Mouse (Mus musculus) ES-CJ7 (cell line): ENCODE measurements around the gene Olfr998.
"Not testable (repeated sequence)": the region's sequence is repeated elsewhere in the genome, so short reads cannot be mapped to it uniquely, and the experiment has no call there.

ENCODE experiments used
- DNase-seq: peaks from one replicate; pipeline ENCODE4 v3.0.0; 2011; ENCODE audit warnings: low read depth, low spot score

The Olfr998 gene

GRCm38 (mm10) chr2:85588648-85589047 lies at the start of gene Olfr998:
Gene Olfr998 (plus strand): TSS chr2:85588948.
- not testable (repeated sequence) for DNase-seq

- no peak for DNase-seq
Observed at GRCm38 (mm10) chr2:85554806-85555205, 33.9 kb upstream of the Olfr998 start.

GRCm38 (mm10) chr2:85560226-85560625 lies 28.5 kb upstream of the Olfr998 start:
- no peak for DNase-seq

GRCm38 (mm10) chr2:85561187-85561586 lies 27.6 kb upstream of the Olfr998 start:
- DNase-seq: peak; percentile 53

- DNase-seq: no peak
Observed at GRCm38 (mm10) chr2:85578915-85579314, 9.8 kb upstream of the Olfr998 start, which contains the start of gene Olfr996. Gene Olfr996 (plus strand): TSS chr2:85579215.

- DNase-seq: no peak
Observed at GRCm38 (mm10) chr2:85611803-85612202, 23.1 kb downstream of the Olfr998 start, which contains the start of gene Olfr1000. Gene Olfr1000 (minus strand): TSS chr2:85611903.
